Mouse (Mus musculus) mammary gland, adult 2 months (tissue): ENCODE results near the gene Prkra. TPM values are rescaled to one million over a fixed set of nuclear protein-coding genes. Genes with fewer than 3 reads are reported as not detected.

ENCODE experiments used
- polyA plus RNA-seq: library from polyadenylated mRNA; depleted of rRNA; stranded (reverse); fragments of >200 nt; gene quantifications from 2 replicates; pipeline ENCODE4 v1.2.3, GENCODE M21; 2012; ENCODE audit warnings: low replicate concordance; rRNA removed

Gene Prkra
- polyA plus RNA-seq: 14.8 and 16.2 TPM in 2 replicates

GRCm38 (mm10) chr2:76647883-76648570 lies at the start of gene Prkra, which contains the start of gene Pjvk:
Prkra (minus strand) TSS chr2:76648015.
Pjvk (plus strand) TSS chr2:76648476.

GRCm38 (mm10) chr2:76674725-76675427 lies 27.1 kb upstream of the Prkra start, which contains the start of gene Plekha3:
Plekha3 (plus strand) TSS chr2:76675281.

GRCm38 (mm10) chr2:76672966-76673392 lies 25.2 kb upstream of the Prkra start, which contains the start of gene Fkbp7:
Fkbp7 (minus strand) TSS chr2:76673116.

Other genes starting within 250 kb of the Prkra start
- 7.5 and 8.1 TPM in 2 replicates for gene Osbpl6, start 241.5 kb downstream of the Prkra start, polyA plus RNA-seq
- not detected in 2 replicates for gene Pjvk, start 461 bp upstream of the Prkra start, polyA plus RNA-seq
- gene Fkbp7, start 25.1 kb upstream of the Prkra start, polyA plus RNA-seq: 2.3 and 7.4 TPM in 2 replicates
- gene Plekha3, start 27.3 kb upstream of the Prkra start, polyA plus RNA-seq: 12.6 and 19.1 TPM in 2 replicates